Mouse (Mus musculus) MEL (cell line): ENCODE results near the gene Rnf220.

Experiments used
- CTCF ChIP-seq, 3 experiments: IDR thresholded peaks in 2 of 3; conservative IDR thresholded peaks in 1 of 3; 2 replicates each; pipeline ENCODE4 v1.5.1; 2011 to 2012; ENCODE audit warnings: low read length in 3 of 3, low read depth in 2 of 3, mild to moderate bottlenecking in 2 of 3, improper control_type of control experiment in 1 of 3, inconsistent platforms in 1 of 3, mixed read lengths in 1 of 3, moderate library complexity in 1 of 3; ENCODE audit not compliant: control insufficient read depth in 1 of 3, insufficient read depth in 1 of 3, poor library complexity in 1 of 3, severe bottlenecking in 1 of 3
- POLR2A ChIP-seq, 2 experiments: IDR thresholded peaks; 2 replicates each; pipeline ENCODE4 v1.6.1; 2011 to 2012; ENCODE audit warnings: low read length in 2 of 2, mild to moderate bottlenecking in 2 of 2, control low read depth in 1 of 2, improper control_type of control experiment in 1 of 2, low read depth in 1 of 2, moderate library complexity in 1 of 2; ENCODE audit not compliant: control insufficient read depth in 1 of 2, insufficient read depth in 1 of 2, poor library complexity in 1 of 2

DNA sequence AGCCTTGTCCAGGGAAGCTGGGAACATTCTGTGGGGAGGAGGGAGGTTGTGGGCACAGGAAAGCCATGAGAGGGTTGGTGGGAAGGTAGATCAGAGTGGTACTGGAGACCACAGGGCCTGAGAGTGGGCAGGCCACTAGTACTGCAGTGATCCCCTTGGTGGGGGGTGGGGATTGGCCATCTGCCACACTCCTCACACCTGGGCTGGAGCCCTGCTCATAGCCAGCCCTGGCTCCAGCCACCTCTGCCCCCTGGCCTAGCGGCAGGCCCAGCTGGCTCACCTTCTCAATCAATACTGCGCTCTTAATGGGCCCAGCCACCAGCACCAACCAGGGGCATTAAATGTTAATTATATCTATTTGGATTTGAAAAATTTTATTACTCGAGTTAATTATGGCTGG, 166.7 kb downstream of the Rnf220 start:
- no peak for TF ChIP-seq POLR2A (IDR thresholded peaks at IDR 0.05; ENCODE audit: control insufficient read depth in 1 of 2, insufficient read depth in 1 of 2, low read depth in 1 of 2, low read length in 2 of 2, poor library complexity in 1 of 2)
- no peak for TF ChIP-seq CTCF (IDR thresholded peaks at IDR 0.05 in 2 of 3, conservative IDR thresholded peaks at IDR 0.05 in 1 of 3; ENCODE audit: control insufficient read depth in 1 of 3, insufficient read depth in 1 of 3, low read depth in 2 of 3, low read length in 3 of 3, poor library complexity in 1 of 3, severe bottlenecking in 1 of 3)
